Mouse (Mus musculus) embryonic facial prominence, embryonic 13.5 days (tissue): Measurements from ENCODE around the gene Fars2. TPM values are rescaled to one million over a fixed set of nuclear protein-coding genes. Genes with fewer than 3 reads are reported as not detected.

Experiments
- ATAC-seq: fragments of 200-750 bp; cut with Nextera tagmentation; 2 replicates; pipeline ENCODE4 v1.8.0; 2017; ENCODE audit warnings: low read depth; ENCODE audit not compliant: insufficient number of reproducible peaks, insufficient read depth, low FRiP score, low TSS enrichment
- H3K27ac ChIP-seq: fragments of 300-500 bp; sonication (generic); 2 replicates; pipeline ENCODE4 v1.5.1; 2015; ENCODE audit warnings: moderate library complexity, mild to moderate bottlenecking, inconsistent platforms
- H3K27me3 ChIP-seq: fragments of 300-500 bp; sonication (generic); 2 replicates; pipeline ENCODE4 v1.6.1; 2015; ENCODE audit warnings: mild to moderate bottlenecking, inconsistent platforms
- H3K36me3 ChIP-seq: fragments of 300-500 bp; sonication (generic); 2 replicates; pipeline ENCODE4 v1.6.1; 2015; ENCODE audit warnings: mild to moderate bottlenecking, inconsistent platforms
- H3K4me1 ChIP-seq: fragments of 300-500 bp; sonication (generic); 2 replicates; pipeline ENCODE4 v1.6.1; 2015; ENCODE audit warnings: inconsistent platforms
- H3K4me2 ChIP-seq: fragments of 300-500 bp; sonication (generic); 2 replicates; pipeline ENCODE4 v1.6.1; 2015; ENCODE audit warnings: moderate library complexity, mild to moderate bottlenecking, inconsistent platforms
- H3K4me3 ChIP-seq: fragments of 300-500 bp; sonication (generic); 2 replicates; pipeline ENCODE4 v1.5.1; 2015; ENCODE audit warnings: mild to moderate bottlenecking, inconsistent platforms
- H3K9ac ChIP-seq: fragments of 300-500 bp; sonication (generic); 2 replicates; pipeline ENCODE4 v1.6.1; 2015; ENCODE audit warnings: mild to moderate bottlenecking, inconsistent platforms
- H3K9me3 ChIP-seq: fragments of 300-500 bp; sonication (generic); 2 replicates; pipeline ENCODE4 v1.6.1; 2016; ENCODE audit warnings: inconsistent platforms
- WGBS: fragments of 180-500 bp; shearing (Covaris S2); methylation state at CpG from one replicate; pipeline ENCODE4 v1.1.7; 2015; ENCODE audit warnings: mixed read lengths; 5-methylcytosine and 5-hydroxymethylcytosine counted together
- polyA plus RNA-seq: library from polyadenylated mRNA; unstranded; fragments of >200 nt; fragmentation: Nextera tagmentation; extraction: Ambion mirVana; gene quantifications from 2 replicates; pipeline ENCODE4 v1.2.1, GENCODE M21; 2015

Fars2 gene
- polyA plus RNA-seq, 1 experiment from 2014 or later = 34.6 TPM

DNA sequence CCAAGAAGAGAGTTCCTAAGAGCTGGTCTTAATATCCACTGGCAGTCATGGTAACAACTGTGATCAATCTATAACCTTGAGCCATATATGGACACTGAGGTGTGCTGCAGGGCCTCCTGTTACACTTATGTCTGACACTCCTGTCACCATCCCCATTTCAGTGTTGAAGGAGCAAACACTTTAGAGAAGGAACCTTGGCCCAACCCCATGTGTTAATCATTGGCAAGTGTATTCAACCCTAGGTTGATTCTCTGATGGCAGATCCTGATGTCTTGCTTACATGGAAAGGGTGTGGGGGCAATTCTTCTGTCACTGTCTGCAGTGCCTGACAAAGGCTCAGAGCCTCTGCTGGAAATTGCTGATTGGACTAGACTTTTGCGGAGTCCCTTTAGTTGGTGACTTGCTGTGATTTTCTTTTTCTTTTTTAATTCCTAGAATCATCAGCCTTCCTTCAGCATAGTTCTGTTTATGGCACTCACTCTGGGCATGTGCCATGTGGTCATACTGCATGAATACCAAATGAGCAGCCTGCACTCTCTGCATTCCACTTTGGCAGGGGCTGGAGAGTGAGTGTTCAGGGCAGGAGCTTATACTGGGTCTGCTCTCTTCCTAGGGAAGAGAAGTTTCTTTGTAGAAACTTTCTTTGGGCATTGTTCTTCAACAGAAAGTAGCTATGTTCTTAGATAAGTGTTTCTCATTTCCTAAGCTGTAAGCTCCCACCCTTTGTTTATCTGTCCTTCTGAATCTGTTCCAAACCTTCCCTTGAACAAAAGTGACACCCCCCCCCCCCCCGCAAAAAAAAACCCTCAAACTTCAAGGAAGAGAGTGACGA, 181.0 kb downstream of the Fars2 start:
- Histone ChIP-seq H3K4me2 (no peak overlapping the region), H3K4me1 (peaks cover 16% of the 10 kb centered on the region), H3K36me3 (no peaks in the 10 kb centered on the region), H3K27me3 (no peaks in the 10 kb centered on the region), H3K4me3 (no peak overlapping the region), H3K9ac (no peak overlapping the region), H3K9me3 (no peaks in the 10 kb centered on the region), H3K27ac (no peak overlapping the region)
- no peak for ATAC-seq
- 68% methylated on average over 3 of the region's 3 CpGs for WGBS

DNA sequence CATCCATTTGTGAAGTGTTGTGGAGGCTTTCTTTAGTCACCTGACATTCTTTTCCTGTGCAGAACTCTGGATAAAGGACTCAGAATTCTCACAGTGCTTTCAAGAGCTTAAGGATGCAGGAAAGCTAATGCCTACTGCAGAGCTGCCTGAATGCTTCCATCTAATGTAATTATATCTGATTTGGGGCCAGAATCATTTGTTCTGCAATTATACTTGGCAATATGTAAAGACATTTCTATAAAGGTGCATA, 181.5 kb downstream of the Fars2 start:
- no peak overlapping the region for H3K4me2 ChIP-seq
- H3K27me3 ChIP-seq = no peaks in the 10 kb centered on the region
- ATAC-seq = no peak
- H3K9ac ChIP-seq = no peak overlapping the region
- H3K27ac ChIP-seq = no peak overlapping the region
- H3K4me3 ChIP-seq = no peak overlapping the region
- no peaks in the 10 kb centered on the region for H3K36me3 ChIP-seq
- peaks cover 16% of the 10 kb centered on the region for H3K4me1 ChIP-seq
- H3K9me3 ChIP-seq = no peaks in the 10 kb centered on the region

DNA sequence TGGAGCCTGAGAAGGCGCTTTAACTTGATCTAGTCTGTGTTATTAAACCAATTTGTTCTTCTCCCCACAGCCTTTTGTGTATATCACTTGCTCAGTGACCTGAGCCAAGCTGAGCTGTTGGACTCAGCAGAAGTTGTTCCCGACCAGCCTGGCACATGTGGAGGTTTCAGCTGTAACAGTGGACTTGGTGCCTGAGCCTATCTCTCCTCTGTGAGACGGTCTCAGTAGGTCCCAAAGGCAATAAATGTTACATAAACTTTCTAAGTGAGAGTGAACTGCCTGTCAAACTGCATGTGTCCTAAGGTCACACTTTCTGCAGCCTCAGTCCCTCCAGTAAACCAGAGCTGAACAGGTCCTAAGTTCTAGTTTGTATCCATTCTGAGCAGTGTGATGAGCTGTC, 185.6 kb downstream of the Fars2 start:
- Histone ChIP-seq H3K27ac (no peak overlapping the region), H3K27me3 (no peaks in the 10 kb centered on the region), H3K9ac (no peak overlapping the region), H3K4me2 (no peak overlapping the region), H3K4me1 (peaks cover 8% of the 10 kb centered on the region), H3K9me3 (no peaks in the 10 kb centered on the region), H3K36me3 (no peaks in the 10 kb centered on the region), H3K4me3 (no peak overlapping the region)
- ATAC-seq = no peak
- 83% methylated on average over 3 of the region's 3 CpGs for WGBS

DNA sequence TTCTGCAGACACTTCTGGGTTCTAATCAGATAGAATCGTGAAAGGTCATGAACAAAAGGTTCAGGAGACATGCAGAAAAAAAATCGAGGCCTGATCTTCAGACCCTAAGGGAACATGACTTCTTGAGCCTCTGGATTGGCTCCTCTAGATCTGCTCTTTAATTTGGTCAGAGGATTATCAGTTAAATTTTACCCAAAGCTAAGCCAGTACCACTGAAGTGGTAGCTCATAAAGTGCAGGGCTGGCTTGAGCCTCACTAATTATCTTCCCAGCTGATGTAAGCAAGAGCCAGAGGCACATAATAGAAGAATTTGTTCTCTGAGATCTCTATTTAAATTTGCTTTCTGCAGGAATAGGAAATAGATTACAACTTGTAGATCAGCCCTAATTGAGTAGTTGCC, 188.1 kb downstream of the Fars2 start:
- no peak overlapping the region for H3K27ac ChIP-seq
- no peaks in the 10 kb centered on the region for H3K9me3 ChIP-seq
- no peaks in the 10 kb centered on the region for H3K27me3 ChIP-seq
- H3K4me1 ChIP-seq = no peaks in the 10 kb centered on the region
- no peaks in the 10 kb centered on the region for H3K36me3 ChIP-seq
- ATAC-seq = no peak
- no peak overlapping the region for H3K4me2 ChIP-seq
- 69% methylated on average over 2 of the region's 2 CpGs for WGBS
- no peak overlapping the region for H3K4me3 ChIP-seq
- no peak overlapping the region for H3K9ac ChIP-seq

DNA sequence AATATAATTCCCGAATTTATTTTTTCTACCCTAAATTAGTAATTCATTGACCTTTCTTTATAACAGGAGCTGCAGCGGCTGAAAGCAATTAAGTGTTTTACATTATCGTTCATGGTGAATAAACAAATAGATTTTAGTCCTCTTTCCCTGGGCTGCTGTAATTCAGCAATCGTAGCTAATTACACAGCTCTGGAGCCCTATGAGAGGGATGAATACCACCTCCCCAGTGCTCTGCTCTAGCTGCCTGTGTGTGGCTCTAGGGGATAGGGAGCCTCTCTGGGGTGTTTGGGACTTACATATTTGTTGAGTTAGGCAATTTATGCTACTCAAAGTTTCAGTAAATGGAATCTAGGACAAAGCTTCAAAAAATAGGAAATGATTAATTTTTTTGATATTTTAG, 190.2 kb downstream of the Fars2 start:
- Histone ChIP-seq H3K4me1 (no peaks in the 10 kb centered on the region), H3K4me2 (no peak overlapping the region), H3K9ac (no peak overlapping the region), H3K4me3 (no peak overlapping the region), H3K27me3 (no peaks in the 10 kb centered on the region), H3K36me3 (no peaks in the 10 kb centered on the region), H3K9me3 (no peaks in the 10 kb centered on the region), H3K27ac (no peak overlapping the region)
- 48% methylated on average over 4 of the region's 4 CpGs for WGBS
- ATAC-seq = no peak

DNA sequence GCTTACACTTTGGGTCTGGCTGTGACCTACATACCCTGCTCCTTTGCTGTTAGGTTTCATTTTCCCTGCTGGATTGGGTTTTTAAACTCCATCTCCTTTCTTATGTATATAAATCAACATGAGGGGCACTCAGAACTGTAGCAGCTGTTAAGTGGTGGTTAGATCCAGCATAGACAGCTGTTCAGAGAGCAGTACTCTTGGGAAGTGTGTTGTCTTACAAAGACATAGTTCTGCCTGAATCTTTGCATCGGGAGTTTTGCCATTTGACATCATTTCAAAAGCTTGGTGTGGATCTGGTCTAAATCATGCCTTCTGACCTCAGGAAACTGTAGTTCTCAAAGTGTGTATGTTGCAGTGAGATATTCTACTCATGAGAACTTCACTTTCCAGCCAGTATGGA, 191.9 kb downstream of the Fars2 start:
- H3K27me3 ChIP-seq = no peaks in the 10 kb centered on the region
- WGBS = 54% methylated on average over 1 of the region's 1 CpGs
- no peaks in the 10 kb centered on the region for H3K36me3 ChIP-seq
- H3K4me2 ChIP-seq = no peak overlapping the region
- H3K9ac ChIP-seq = no peak overlapping the region
- H3K9me3 ChIP-seq = no peaks in the 10 kb centered on the region
- no peaks in the 10 kb centered on the region for H3K4me1 ChIP-seq
- no peak overlapping the region for H3K4me3 ChIP-seq
- no peak overlapping the region for H3K27ac ChIP-seq
- no peak for ATAC-seq

DNA sequence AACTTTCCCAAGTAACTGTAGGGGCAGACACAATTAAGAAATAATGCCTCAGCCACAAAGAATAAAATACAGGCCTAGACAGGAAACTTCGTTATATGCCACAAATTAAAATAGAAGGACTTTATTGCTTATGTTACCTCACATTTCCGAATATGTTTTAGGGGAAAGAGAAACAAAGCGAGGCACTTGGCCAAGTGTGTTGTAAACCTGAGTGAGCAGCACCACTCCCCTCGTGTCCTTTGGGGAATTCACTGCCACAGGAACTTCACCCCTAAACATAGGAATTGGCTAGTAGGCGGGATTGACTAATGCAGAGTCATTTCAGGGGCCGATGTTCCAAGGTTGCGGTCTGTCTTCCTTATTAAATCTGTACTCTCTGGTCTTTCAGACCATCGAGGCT, 197.0 kb downstream of the Fars2 start:
- H3K4me1 ChIP-seq = no peaks in the 10 kb centered on the region
- WGBS = 79% methylated on average over 8 of the region's 8 CpGs
- no peak for ATAC-seq
- H3K4me3 ChIP-seq = no peak overlapping the region
- no peaks in the 10 kb centered on the region for H3K9me3 ChIP-seq
- H3K9ac ChIP-seq = no peak overlapping the region
- H3K27ac ChIP-seq = no peak overlapping the region
- H3K4me2 ChIP-seq = no peak overlapping the region
- H3K27me3 ChIP-seq = no peaks in the 10 kb centered on the region
- no peaks in the 10 kb centered on the region for H3K36me3 ChIP-seq

DNA sequence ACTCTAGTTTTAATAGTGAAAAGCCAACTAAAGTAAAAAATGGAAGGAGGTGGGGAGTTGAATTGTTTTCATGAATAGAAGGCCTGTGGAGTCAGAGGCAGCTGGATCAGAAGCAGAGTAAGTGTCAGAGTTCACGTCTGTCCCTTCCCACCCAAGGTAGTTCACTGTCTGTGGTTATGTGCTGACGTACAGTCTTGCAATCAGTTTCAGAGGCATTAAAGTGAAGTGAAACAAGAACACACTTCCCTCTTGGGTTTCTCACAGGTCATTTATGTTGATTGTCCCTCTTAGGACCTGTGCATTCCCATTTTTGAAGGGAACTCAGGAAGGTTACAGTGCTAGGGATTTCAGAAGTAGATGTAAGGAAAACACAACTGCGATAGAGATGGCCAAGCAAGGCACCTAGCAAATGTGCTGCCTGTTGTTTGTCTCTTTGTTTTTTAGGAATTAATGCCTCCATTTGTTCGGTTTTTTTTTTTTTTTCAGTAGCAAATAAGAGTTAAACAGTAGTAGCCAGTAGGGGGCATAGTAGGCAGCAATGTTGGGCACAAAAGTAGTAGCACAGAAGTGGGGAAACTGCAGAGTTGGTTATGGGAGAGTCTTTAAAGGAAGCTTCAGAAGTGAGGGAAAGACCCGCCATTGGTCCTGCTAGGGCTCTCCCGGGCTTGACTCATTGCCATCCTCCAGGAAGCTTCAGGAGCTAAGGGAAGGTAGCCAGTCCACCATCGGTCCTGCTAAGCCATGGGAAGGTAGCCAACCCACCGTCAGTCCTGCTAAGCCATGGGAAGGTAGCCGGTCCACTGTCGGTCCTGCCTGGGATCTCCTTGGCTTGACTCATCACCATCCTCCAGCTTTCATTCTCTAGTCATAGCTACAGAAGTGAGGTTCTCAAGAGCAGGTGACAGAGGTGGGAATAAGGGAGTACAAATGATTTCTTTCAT, 197.9 kb downstream of the Fars2 start:
- Histone ChIP-seq H3K9ac (no peak overlapping the region), H3K4me2 (no peak overlapping the region), H3K27ac (no peak overlapping the region), H3K4me3 (no peak overlapping the region), H3K4me1 (no peaks in the 10 kb centered on the region), H3K9me3 (no peaks in the 10 kb centered on the region), H3K27me3 (no peaks in the 10 kb centered on the region), H3K36me3 (no peaks in the 10 kb centered on the region)
- no peak for ATAC-seq
- WGBS = 91% methylated on average over 10 of the region's 10 CpGs

DNA sequence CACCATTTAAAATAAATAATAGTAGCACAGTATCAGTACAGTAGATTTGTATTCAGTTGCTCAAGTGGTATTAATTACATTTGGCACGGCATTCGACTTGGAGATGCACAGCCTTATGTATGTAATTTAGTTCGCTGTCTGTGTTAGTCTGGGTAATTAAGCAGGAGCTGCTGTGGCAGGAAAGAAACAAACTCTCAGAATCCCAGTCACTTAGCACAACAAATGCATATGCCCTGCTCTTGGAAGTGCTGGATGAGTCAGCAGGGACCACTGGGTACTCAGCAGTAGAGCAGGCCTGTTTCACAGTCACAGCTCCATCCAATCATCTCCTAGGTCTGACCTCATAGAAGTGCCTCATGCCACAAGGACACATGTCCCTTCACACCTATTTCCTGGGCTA, 200.6 kb downstream of the Fars2 start:
- 48% methylated on average over 3 of the region's 3 CpGs for WGBS
- Histone ChIP-seq H3K9me3 (no peaks in the 10 kb centered on the region), H3K9ac (no peak overlapping the region), H3K27me3 (no peaks in the 10 kb centered on the region), H3K4me1 (no peaks in the 10 kb centered on the region), H3K4me3 (no peak overlapping the region), H3K4me2 (no peak overlapping the region), H3K27ac (no peak overlapping the region), H3K36me3 (no peaks in the 10 kb centered on the region)
- ATAC-seq = no peak

DNA sequence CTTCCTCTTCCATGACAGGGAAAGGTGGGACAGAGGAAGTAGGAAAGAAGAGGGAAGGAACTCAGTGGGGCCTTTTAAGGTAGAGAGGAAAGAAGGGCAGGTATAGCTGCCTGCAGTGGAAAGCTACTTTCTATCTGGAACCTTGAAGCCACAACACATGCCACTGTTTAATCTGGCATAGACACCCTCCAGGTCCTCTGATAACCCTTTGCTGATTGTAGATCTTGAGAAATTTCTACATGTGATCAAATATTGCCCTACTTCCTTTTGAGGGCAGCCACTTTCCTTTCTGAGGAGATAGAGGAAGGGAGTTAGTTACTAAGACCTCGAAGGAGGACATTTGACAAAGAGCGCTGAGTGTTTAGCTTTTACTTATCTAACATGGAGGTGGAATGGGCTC, 207.4 kb downstream of the Fars2 start:
- Histone ChIP-seq H3K27ac (no peak overlapping the region), H3K4me3 (no peak overlapping the region), H3K4me2 (no peak overlapping the region), H3K9ac (no peak overlapping the region), H3K36me3 (no peaks in the 10 kb centered on the region), H3K27me3 (no peaks in the 10 kb centered on the region), H3K4me1 (peaks cover 6% of the 10 kb centered on the region; the same call in 1 of the 2 replicates), H3K9me3 (no peaks in the 10 kb centered on the region)
- WGBS = 97% methylated on average over 2 of the region's 2 CpGs
- no peak for ATAC-seq

DNA sequence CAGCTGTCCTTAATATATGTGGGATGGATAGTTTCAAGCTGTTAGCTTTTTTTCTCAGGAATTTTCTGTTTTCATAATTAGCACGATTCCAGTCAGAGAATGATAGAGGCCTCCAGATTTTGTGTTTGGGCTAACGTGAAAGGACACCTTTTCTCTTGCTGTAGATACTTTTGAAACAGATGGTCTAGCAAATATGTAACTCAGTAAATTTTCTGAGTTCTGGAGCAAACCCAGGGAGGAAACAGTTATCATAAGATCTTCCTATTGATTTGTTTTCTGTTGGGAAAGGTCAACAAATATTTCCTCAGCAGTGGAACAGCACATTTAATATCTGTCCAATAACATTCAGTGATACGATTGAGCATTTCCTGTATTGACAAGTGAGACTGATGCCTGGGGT, 209.3 kb downstream of the Fars2 start:
- H3K36me3 ChIP-seq = no peaks in the 10 kb centered on the region
- 40% methylated on average over 3 of the region's 3 CpGs for WGBS
- H3K27ac ChIP-seq = no peak overlapping the region
- H3K4me3 ChIP-seq = no peak overlapping the region
- no peaks in the 10 kb centered on the region for H3K27me3 ChIP-seq
- H3K9me3 ChIP-seq = no peaks in the 10 kb centered on the region
- no peak overlapping the region for H3K4me2 ChIP-seq
- ATAC-seq = no peak
- H3K4me1 ChIP-seq = peaks cover 6% of the 10 kb centered on the region; the same call in 1 of the 2 replicates
- H3K9ac ChIP-seq = no peak overlapping the region

DNA sequence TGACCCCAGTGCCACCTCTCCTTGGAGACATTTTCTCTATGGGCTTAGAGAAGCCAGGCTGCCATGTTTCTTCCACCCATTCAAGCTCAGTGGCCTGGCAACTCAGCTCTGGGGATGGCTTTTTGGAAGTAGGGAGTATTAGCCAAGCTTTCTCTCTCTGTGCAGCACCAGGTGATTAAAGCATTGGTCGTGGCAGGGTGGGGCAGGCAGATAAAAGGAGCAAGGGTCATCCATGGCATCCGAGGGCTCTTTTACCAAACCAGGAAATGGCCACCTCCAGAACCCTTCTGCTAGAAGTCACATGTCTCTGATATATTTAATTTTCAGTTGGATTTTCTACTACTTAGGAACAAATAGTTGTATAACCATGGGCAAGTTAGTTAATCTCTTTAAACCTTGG, 212.7 kb downstream of the Fars2 start:
- H3K4me3 ChIP-seq = no peak overlapping the region
- 64% methylated on average over 2 of the region's 2 CpGs for WGBS
- H3K36me3 ChIP-seq = no peaks in the 10 kb centered on the region
- H3K4me2 ChIP-seq = no peak overlapping the region
- H3K27ac ChIP-seq = no peak overlapping the region
- no peaks in the 10 kb centered on the region for H3K9me3 ChIP-seq
- ATAC-seq = no peak
- no peaks in the 10 kb centered on the region for H3K27me3 ChIP-seq
- peaks cover 6% of the 10 kb centered on the region; the same call in 1 of the 2 replicates for H3K4me1 ChIP-seq
- H3K9ac ChIP-seq = no peak overlapping the region
